8 mouse cellular contexts compared by ENCODE assay signal in genomic region chr4:120924554-120925299, GRCm38 (mm10). TPM values are rescaled to one million over a fixed set of nuclear protein-coding genes. Genes with fewer than 3 reads are reported as not detected.
A peak's percentile ranks its signal among the peaks of the same experiment; 100 is the strongest.
DNase-seq lines count a peak whose midpoint lies in the region; ATAC-seq lines count a peak whose summit lies in the region.

Gene Exo5, minus strand, starts transcription at chr4:120925017.

- peak; percentile 95 for ATAC-seq in inflammation-experienced regulatory T-cells, adult 6 months
- ATAC-seq in megakaryocyte-erythroid progenitor cell, adult 5-6 weeks (replicated peaks; ENCODE audit: low FRiP score, low TSS enrichment, poor library complexity, severe bottlenecking), result peak; percentile 98

- DNase-seq in adrenal gland, adult (ENCODE audit: inconsistent age in 2 of 2, low spot score in 1 of 2), result peak; percentile 93 to 97
- DNase-seq in embryo, embryonic 10.5 days (ENCODE audit: low spot score), result peak; percentile 97
- DNase-seq in gastrocnemius, postnatal 14 days, result peak; percentile 95
- peak; percentile 89 to 96 for DNase-seq in left cerebral cortex, postnatal 10 days (ENCODE audit: extremely low spot score in 1 of 2, low spot score in 2 of 2)
- DNase-seq in right cerebral cortex, postnatal 25 days, result peak; percentile 87
- peak; percentile 89 to 95 for DNase-seq in urinary bladder, postnatal 4 days (ENCODE audit: low spot score in 2 of 2)

- intact Hi-C loops in gastrocnemius, postnatal 14 days (cut with DNase I; ENCODE audit: low total_unique reads), result no loop called here
- intact Hi-C loops in left cerebral cortex, postnatal 10 days (cut with DNase I), result no loop called here

RNA-seq across cellular contexts. Expression of gene Exo5, which starts in this region (rescaled TPM):
- 1 to 10 TPM; 2.8 to 3.9 TPM for total RNA-seq in gastrocnemius, postnatal 14 days (2021)
- polyA plus RNA-seq in inflammation-experienced regulatory T-cells, adult 6 months (2017; shearing (Covaris generic)), result 10 to 100 TPM; 28.4 to 30.8 (median 30.0) TPM
- total RNA-seq in left cerebral cortex, postnatal 10 days (2021), result 10 to 100 TPM; 11.3 to 11.5 TPM
- total RNA-seq in megakaryocyte-erythroid progenitor cell, adult 5-6 weeks (2014; fragmentation: Nextera tagmentation), result 6.9 and 13.5 TPM in 2 replicates
- total RNA-seq in megakaryocyte-erythroid progenitor cell, adult 5-6 weeks (2017), result 13.2 and 29.9 TPM in 2 replicates

Comparison
In these comparisons a context has a peak if more than half of its experiments do, and no peak if none do; other contexts are left out.
1. Peak in every context shown above with its lines: DNase-seq and ATAC-seq.